Mouse (Mus musculus) hindbrain, embryonic 14.5 days (tissue): ENCODE data around the gene 4930435E12Rik. TPM values are rescaled to one million over a fixed set of nuclear protein-coding genes. Genes with fewer than 3 reads are reported as not detected.

Experiments used
- ATAC-seq: fragments of 200-750 bp; cut with Nextera tagmentation; 2 replicates; pipeline ENCODE4 v1.8.0; 2017; ENCODE audit warnings: moderate number of reproducible peaks, mild to moderate bottlenecking, moderate TSS enrichment, moderate library complexity; ENCODE audit not compliant: low FRiP score
- DNase-seq: peaks from one replicate; pipeline ENCODE4 v3.0.0-alpha.2; 2015; ENCODE audit warnings: low spot score
- H3K27ac ChIP-seq: fragments of 300-500 bp; sonication (generic); 2 replicates; pipeline ENCODE4 v1.5.1; 2014; ENCODE audit warnings: mild to moderate bottlenecking, moderate library complexity
- H3K27me3 ChIP-seq: fragments of 300-500 bp; sonication (generic); 2 replicates; pipeline ENCODE4 v1.6.1; 2014; ENCODE audit warnings: mild to moderate bottlenecking, low read length, mixed read lengths; ENCODE audit not compliant: control insufficient read depth, insufficient read depth
- H3K36me3 ChIP-seq: fragments of 300-500 bp; sonication (generic); replicated peaks from 2 replicates; pipeline ENCODE4 v1.6.1; 2014; ENCODE audit not compliant: control insufficient read depth, insufficient read depth
- H3K4me1 ChIP-seq: fragments of 300-500 bp; sonication (generic); replicated peaks from 2 replicates; pipeline ENCODE4 v1.6.1; 2014; ENCODE audit warnings: antibody characterized with exemption, low read length, mixed read lengths; ENCODE audit not compliant: control insufficient read depth, insufficient read depth
- H3K4me2 ChIP-seq: fragments of 300-500 bp; sonication (generic); replicated peaks from 2 replicates; pipeline ENCODE4 v1.6.1; 2014; ENCODE audit warnings: mild to moderate bottlenecking, moderate library complexity
- H3K4me3 ChIP-seq: fragments of 300-500 bp; sonication (generic); replicated peaks from 2 replicates; pipeline ENCODE4 v1.5.1; 2014; ENCODE audit warnings: mild to moderate bottlenecking, low read length
- H3K9ac ChIP-seq: fragments of 300-500 bp; sonication (generic); 2 replicates; pipeline ENCODE4 v1.6.1; 2014
- H3K9me3 ChIP-seq: fragments of 300-500 bp; sonication (generic); 2 replicates; pipeline ENCODE4 v1.6.1; 2016; ENCODE audit warnings: low read length; ENCODE audit not compliant: control insufficient read depth
- WGBS: fragments of 180-500 bp; shearing (Covaris S2); extraction: QIAGEN DNeasy Blood & Tissue Kit; methylation state at CpG from one replicate; pipeline ENCODE4 v1.1.7; 2014; 5-methylcytosine and 5-hydroxymethylcytosine counted together
- polyA plus RNA-seq: library from polyadenylated mRNA; unstranded; fragments of >200 nt; fragmentation: Nextera tagmentation; extraction: Ambion mirVana; gene quantifications from 2 replicates; pipeline ENCODE4 v1.2.1, GENCODE M21; 2014

The 4930435E12Rik gene
- polyA plus RNA-seq, 1 experiment from 2014 or later, result not detected

GRCm38 (mm10) chr16:38762401-38762800, 66.1 kb downstream of the 4930435E12Rik start:
- no peak overlapping the region for H3K27ac ChIP-seq
- ATAC-seq (no peak), DNase-seq (no peak)
- H3K9ac ChIP-seq, result no peak overlapping the region
- H3K4me1 ChIP-seq, result no peaks in the 10 kb centered on the region
- WGBS, result 88% methylated on average over 8 of the region's 8 CpGs
- H3K4me3 ChIP-seq, result no peak overlapping the region
- no peaks in the 10 kb centered on the region for H3K9me3 ChIP-seq
- peaks cover 56% of the 10 kb centered on the region for H3K36me3 ChIP-seq
- H3K27me3 ChIP-seq, result no peaks in the 10 kb centered on the region
- no peak overlapping the region for H3K4me2 ChIP-seq

Other genes starting within 250 kb of the 4930435E12Rik start
- 5.6 and 7.8 TPM in 2 replicates for gene Arhgap31, start 115.5 kb downstream of the 4930435E12Rik start, polyA plus RNA-seq
- gene B4galt4, start 86.5 kb downstream of the 4930435E12Rik start, polyA plus RNA-seq, result 40.0 and 41.7 TPM in 2 replicates
- 0.16 and 0.18 TPM in 2 replicates for gene Upk1b, start 28.4 kb downstream of the 4930435E12Rik start, polyA plus RNA-seq
- gene Igsf11, start 63.9 kb upstream of the 4930435E12Rik start, polyA plus RNA-seq, result 3.5 and 4.5 TPM in 2 replicates